Mouse (Mus musculus) small intestine, adult 2 months (tissue): ENCODE results near the gene Gm10073. TPM values are rescaled to one million over a fixed set of nuclear protein-coding genes. Genes with fewer than 3 reads are reported as not detected.

Experiments
- H3K27ac ChIP-seq: fragments of 200-500 bp; 2 replicates; pipeline ENCODE4 v1.5.1; 2012; ENCODE audit warnings: low read depth, low read length, control low read depth, inconsistent platforms; ENCODE audit not compliant: insufficient read depth
- H3K27me3 ChIP-seq: fragments of 200-500 bp; 2 replicates; pipeline ENCODE4 v1.6.1; 2012; ENCODE audit warnings: mild to moderate bottlenecking, moderate library complexity, low read length, inconsistent platforms; ENCODE audit not compliant: control insufficient read depth, insufficient read depth
- H3K36me3 ChIP-seq: fragments of 200-500 bp; 2 replicates; pipeline ENCODE4 v1.6.1; 2012; ENCODE audit warnings: mild to moderate bottlenecking, low read length, control low read depth, inconsistent platforms; ENCODE audit not compliant: control insufficient read depth, insufficient read depth
- H3K4me1 ChIP-seq: fragments of 200-500 bp; 2 replicates; pipeline ENCODE4 v1.6.1; 2012; ENCODE audit warnings: low read length, inconsistent platforms, mixed read lengths; ENCODE audit not compliant: control insufficient read depth, insufficient read depth, insufficient read length
- H3K4me3 ChIP-seq: fragments of 200-500 bp; 2 replicates; pipeline ENCODE4 v1.5.1; 2012; ENCODE audit warnings: low read depth, mild to moderate bottlenecking, control low read depth, inconsistent platforms, low read length, moderate library complexity
- CTCF ChIP-seq: fragments of 200-500 bp; IDR thresholded peaks from 2 replicates; pipeline ENCODE4 v1.5.1; 2012; ENCODE audit warnings: low read depth, mild to moderate bottlenecking, control low read depth, inconsistent platforms, low read length, moderate library complexity, mixed read lengths; ENCODE audit not compliant: insufficient replicate concordance, insufficient read length; ENCODE audit errors: extremely low read depth
- POLR2A ChIP-seq: fragments of 200-500 bp; IDR thresholded peaks from 2 replicates; pipeline ENCODE4 v1.6.1; 2012; ENCODE audit warnings: low read depth, mild to moderate bottlenecking, control low read depth, inconsistent platforms, low read length, moderate library complexity
- WGBS: fragments of 180-500 bp; shearing (Covaris S2); methylation state at CpG from one replicate; pipeline ENCODE4 v1.1.7; 2018; 5-methylcytosine and 5-hydroxymethylcytosine counted together
- polyA plus RNA-seq: library from polyadenylated mRNA; depleted of rRNA; stranded (reverse); fragments of >200 nt; gene quantifications from 2 replicates; pipeline ENCODE4 v1.2.3, GENCODE M21; 2012; rRNA removed

Gene Gm10073
- polyA plus RNA-seq, 1 experiment: 78.0 TPM

- H3K27ac ChIP-seq: no peak overlapping the region
- no peaks in the 10 kb centered on the region for H3K27me3 ChIP-seq
- H3K36me3 ChIP-seq: no peaks in the 10 kb centered on the region
- H3K4me1 ChIP-seq: no peaks in the 10 kb centered on the region
- H3K4me3 ChIP-seq: no peak overlapping the region
- TF ChIP-seq CTCF (no peak), POLR2A (no peak)
- 76% methylated on average over 7 of the region's 7 CpGs for WGBS
These were observed 39.6 kb downstream of the Gm10073 start for GRCm38 (mm10) chr8:106533709-106534108.

- Histone ChIP-seq H3K27me3 (no peaks in the 10 kb centered on the region), H3K4me3 (no peak overlapping the region), H3K4me1 (no peaks in the 10 kb centered on the region), H3K27ac (no peak overlapping the region), H3K36me3 (no peaks in the 10 kb centered on the region)
- TF ChIP-seq CTCF (peak; percentile 50; the same call in 1 of the 2 replicates), POLR2A (no peak)
- WGBS: 72% methylated on average over 4 of the region's 4 CpGs
These were observed 42.7 kb downstream of the Gm10073 start for GRCm38 (mm10) chr8:106530566-106530965.

GRCm38 (mm10) chr8:106529885-106530482 is 43.3 kb downstream of the Gm10073 start:
- Histone ChIP-seq H3K27me3 (no peaks in the 10 kb centered on the region), H3K36me3 (no peaks in the 10 kb centered on the region), H3K4me1 (no peaks in the 10 kb centered on the region), H3K4me3 (no peak overlapping the region), H3K27ac (no peak overlapping the region)
- WGBS: 88% methylated on average over 10 of the region's 10 CpGs
- TF ChIP-seq POLR2A: no peak

- Histone ChIP-seq H3K27ac (no peak overlapping the region), H3K4me3 (no peak overlapping the region), H3K27me3 (no peaks in the 10 kb centered on the region), H3K36me3 (no peaks in the 10 kb centered on the region), H3K4me1 (no peaks in the 10 kb centered on the region)
- no peak for TF ChIP-seq CTCF
- TF ChIP-seq POLR2A: no peak
- WGBS: 85% methylated on average over 9 of the region's 9 CpGs
These were observed 44.5 kb downstream of the Gm10073 start for GRCm38 (mm10) chr8:106528596-106529249.

- H3K27ac ChIP-seq: no peak overlapping the region
- H3K36me3 ChIP-seq: no peaks in the 10 kb centered on the region
- H3K4me3 ChIP-seq: no peak overlapping the region
- H3K4me1 ChIP-seq: no peaks in the 10 kb centered on the region
- no peak for TF ChIP-seq POLR2A
- TF ChIP-seq CTCF: peak; percentile 37; the same call in 1 of the 2 replicates
- WGBS: 86% methylated on average over 9 of the region's 9 CpGs
- no peaks in the 10 kb centered on the region for H3K27me3 ChIP-seq
These were observed 45.8 kb downstream of the Gm10073 start for GRCm38 (mm10) chr8:106527241-106528036.

GRCm38 (mm10) chr8:106526725-106527124 is 46.5 kb downstream of the Gm10073 start:
- WGBS: 39% methylated on average over 6 of the region's 6 CpGs
- Histone ChIP-seq H3K4me3 (no peak overlapping the region), H3K27ac (no peak overlapping the region), H3K27me3 (no peaks in the 10 kb centered on the region), H3K36me3 (no peaks in the 10 kb centered on the region), H3K4me1 (no peaks in the 10 kb centered on the region)
- TF ChIP-seq POLR2A: no peak
- no peak for TF ChIP-seq CTCF

Other genes with a start within 250 kb of the Gm10073 start
- 37.5 and 73.6 TPM in 2 replicates for gene Smpd3, start 235.5 kb downstream of the Gm10073 start, polyA plus RNA-seq
- 0.60 and 0.70 TPM in 2 replicates for gene Zfp90, start 158.1 kb downstream of the Gm10073 start, polyA plus RNA-seq
- not detected in 2 replicates for gene 6030452D12Rik, start 72.9 kb downstream of the Gm10073 start, polyA plus RNA-seq
- gene Cdh3, start 62.6 kb downstream of the Gm10073 start, polyA plus RNA-seq: 0.34 and 0.42 TPM in 2 replicates
- 88.3 and 234 TPM in 2 replicates for gene Cdh1, start 29.9 kb upstream of the Gm10073 start, polyA plus RNA-seq
- 1.2 and 2.1 TPM in 2 replicates for gene Tango6, start 109.6 kb upstream of the Gm10073 start, polyA plus RNA-seq